Mouse (Mus musculus) cerebellum, adult 9-10 months (tissue): ENCODE data around the gene Grin1.
A peak's percentile ranks its signal among the peaks of the same experiment; 100 is the strongest.
"Not testable (repeated sequence)": the region's sequence is repeated elsewhere in the genome, so short reads cannot be mapped to it uniquely, and the experiment has no call there.

ENCODE experiments used
- DNase-seq: peaks from one replicate; pipeline ENCODE4 v3.0.0; 2022

Grin1 gene

DNA sequence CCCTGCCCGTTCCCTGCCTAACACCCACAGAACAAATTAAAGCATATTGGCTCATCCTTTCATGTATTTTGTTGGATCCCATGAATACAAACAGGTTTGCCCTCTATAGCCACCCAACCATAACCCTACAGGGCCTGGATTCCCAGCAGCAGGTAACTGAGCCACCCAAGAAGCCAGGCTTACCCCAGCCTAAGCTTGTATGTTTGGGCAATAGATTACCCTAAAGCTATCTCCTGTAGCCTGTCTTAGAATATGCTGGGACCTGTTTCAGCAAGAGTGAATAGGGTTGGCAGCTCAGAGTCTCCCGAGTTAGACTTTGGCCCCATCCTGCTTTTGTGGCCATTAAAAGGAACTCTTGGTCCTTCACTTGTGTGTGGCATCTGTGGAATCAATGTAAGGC lies 33.4 kb downstream of the Grin1 start:
- no peak for DNase-seq

DNA sequence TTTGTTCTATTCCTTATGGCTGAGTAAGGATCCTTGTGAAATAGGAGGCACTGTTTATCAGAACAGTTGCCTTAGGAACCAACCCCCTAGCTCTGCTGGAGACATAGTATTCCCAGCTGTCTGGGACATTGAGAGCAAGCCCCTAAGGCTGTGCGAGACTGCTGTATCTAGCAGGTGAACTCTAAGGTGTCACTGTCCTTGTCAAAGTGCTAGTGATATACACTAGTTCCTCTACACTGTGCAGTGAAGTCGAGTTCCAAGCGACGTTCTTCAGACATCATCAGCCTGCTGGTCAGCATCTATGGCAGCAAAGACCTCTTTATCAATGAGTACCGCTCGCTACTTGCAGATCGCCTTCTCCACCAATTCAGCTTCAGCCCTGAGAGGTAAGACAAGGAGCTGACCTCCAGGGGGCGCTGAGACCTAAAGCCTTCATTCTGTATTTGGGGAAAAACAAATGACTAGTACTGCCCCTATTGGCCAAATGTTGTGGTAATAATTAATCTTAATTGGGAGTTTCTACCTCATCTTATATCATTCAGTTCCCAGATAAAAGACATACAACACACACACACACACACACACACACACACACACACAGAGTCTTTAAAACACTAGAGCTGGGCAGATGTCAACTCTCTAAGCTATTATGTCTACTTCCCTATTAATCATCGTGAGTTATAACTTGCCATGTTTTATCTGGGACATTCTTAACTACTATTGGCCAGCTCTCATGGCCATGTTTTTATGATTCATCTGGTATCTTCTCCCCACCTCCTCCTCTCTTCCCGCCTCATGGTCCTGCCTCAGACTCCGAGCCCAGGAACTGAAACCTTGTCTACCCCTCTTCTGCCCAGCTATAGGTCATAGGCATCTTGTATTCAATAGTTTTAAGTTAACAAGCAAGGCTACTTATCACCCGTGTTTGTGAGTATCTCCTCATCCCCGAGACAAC lies 39.8 kb downstream of the Grin1 start:
- DNase-seq, result peak; percentile 93

- DNase-seq, result no peak
Observed at GRCm38 (mm10) chr2:25273010-25273409, 46.0 kb downstream of the Grin1 start.

DNA sequence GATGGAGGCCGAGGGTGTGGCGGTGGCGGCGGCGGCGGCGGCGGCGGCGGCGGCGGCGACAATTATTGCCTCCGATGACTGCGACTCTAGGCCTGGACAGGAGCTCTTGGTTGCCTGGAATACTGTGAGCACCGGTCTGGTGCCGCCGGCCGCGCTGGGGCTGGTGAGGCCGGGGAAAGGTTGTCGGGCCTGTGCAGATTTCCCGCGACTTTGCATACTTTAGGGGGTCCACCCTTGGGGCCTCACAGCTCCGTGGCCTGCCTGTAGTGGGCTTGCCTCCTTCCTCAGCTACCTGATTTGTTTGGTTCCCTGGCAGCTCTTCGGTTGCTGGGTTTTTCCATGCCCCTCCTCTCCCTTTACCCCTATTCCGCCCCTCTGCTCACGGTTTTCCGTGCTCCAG lies 46.5 kb downstream of the Grin1 start:
- no peak for DNase-seq

- peak; percentile 97 for DNase-seq
Observed at GRCm38 (mm10) chr2:25271827-25272511, 47.0 kb downstream of the Grin1 start, which contains the start of the genes Ssna1 and Anapc2. TSS of gene Ssna1 (minus strand) at chr2:25272438. TSS of gene Anapc2 (plus strand) at chr2:25272478.

DNA sequence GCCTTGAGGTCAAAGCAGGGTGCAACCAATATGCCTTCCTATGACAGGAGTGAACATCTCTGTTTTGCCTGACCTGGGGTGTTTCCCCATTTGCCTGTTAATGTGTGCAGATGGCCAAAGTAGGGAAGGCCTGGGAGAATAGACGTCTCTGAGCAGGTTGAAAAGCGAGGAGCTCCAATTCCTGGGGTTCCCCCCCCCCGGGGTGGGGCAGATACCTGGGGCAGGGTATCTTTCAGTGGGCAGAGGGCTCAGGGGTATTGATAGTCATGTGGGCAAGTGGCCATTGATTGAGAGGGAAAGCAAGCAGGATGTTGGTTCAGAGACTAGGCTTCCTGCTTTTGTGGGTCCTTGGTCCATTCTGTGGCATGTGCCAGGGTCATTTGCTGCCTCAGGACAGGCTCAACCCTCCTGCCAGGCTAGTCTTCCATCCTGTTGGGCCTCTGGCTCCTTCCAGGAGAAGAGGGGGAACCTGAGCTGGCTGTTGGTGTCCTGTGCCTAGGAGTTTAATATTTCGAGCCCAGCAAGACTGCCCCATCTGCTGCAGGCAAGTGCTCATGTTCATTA lies 51.2 kb downstream of the Grin1 start:
- DNase-seq, result peak; percentile 68

DNA sequence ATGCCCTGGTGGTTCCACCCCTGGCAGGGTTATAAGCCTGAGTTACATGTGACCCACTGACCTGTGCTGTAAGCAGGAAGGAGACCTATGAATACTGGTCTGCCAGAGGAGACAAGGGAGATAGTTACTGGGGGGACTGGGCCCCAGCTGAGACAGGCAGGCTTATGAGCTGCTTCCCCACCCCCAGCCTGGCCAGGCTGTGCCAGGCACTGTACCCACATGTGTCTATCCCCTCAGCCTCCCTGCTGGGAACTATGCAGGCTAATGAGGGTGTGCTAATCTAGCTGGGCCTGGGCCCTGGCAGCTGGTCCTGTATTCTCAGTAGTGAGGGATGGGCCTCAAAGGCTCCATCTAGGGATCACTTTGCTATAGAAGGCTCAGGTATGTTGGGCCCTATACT lies 51.7 kb downstream of the Grin1 start:
- DNase-seq, result peak; percentile 69

DNA sequence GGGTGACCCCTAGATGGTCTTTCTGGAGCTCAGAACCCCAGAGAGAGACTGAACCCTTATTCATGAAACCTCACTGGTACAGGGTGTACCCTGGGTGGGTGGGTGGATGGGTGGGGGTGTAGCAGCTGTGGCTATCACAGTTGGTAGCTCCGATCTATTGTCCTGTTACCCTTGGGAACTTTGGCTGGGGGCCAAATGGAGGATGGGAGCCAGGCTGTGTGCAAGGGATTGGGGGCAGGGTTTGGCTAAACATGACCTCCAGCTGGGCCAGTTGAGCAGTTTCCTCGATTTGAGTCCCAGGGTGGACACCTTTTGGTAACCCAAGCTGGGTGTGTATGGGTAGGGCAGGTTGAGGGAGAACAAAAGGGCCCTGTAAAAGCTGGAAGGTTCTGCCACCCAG lies 52.3 kb downstream of the Grin1 start:
- peak; percentile 86 for DNase-seq

DNA sequence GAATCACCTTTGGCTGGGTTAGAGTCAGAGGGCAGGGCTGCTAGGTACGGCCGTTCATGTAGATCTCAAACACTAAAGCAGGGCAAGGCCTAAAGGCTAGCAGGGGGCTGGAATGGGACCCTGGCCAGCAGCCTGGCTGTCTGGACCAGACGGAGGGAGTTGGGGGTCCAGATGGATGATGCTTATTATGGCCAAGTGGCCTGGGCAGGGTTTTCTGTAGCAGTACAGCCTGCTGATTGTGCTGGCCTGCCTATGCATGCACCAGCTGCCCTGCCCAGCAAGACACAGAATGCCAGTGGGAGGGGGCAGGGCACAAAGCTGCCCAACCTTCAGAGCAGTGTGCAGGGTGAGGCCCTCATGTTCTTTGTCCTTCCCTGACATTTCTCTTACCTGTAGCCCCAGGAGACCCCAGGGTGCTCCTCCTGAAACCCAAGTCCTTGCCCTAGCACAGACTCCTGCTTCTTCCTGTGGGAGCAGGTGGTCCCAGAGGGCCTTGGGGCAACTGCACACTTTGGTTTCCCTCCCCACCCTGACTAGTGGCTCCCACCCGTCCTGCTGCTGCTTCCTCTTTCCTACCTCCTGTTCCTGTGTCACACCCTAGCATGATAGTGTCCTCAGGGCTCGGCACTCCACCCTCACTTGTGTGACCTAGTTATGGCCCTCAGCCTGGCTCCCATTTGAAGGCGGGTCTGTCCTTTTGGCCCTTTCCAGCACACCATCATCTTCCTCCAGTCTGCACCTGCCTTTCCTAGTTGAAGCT lies 52.9 kb downstream of the Grin1 start:
- DNase-seq, result peak; percentile 99

DNA sequence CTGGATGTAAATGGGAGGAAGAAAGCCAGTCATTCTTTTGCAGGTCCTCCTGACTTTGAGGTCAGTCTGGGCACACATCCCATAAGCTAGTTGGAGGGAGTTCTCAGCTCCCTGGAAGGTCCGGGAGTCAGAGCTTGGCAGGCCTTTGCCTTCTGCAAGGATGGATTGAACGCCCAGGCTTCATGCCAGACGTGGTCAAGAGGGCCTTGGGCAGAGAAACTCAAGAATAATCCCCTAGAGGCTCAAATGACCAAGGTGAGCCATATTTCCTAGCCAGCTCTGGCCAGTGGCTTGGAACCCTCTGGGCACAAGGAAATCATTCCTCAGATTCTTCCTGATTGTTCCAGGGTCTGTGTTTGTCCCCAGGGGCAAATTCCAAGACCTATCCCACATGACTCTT lies 54.1 kb downstream of the Grin1 start:
- DNase-seq, result peak; percentile 95

DNA sequence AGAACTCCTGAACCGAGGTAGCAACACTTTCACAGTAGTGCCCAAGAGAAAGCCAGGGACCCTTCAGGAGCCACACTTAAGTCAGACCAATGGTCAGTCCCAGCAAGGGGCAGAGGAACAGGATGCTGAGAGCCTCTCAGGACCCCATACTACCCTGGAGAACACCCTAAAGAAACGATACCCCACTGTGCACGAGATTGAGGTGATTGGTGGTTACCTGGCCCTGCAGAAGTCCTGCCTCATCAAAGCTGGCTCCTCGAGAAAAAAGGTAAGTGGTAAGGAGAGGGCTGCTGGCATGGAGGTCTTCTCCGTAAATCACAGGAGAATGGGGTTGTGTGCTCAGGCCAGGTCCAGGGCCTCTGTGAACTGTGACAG lies 54.7 kb downstream of the Grin1 start:
- DNase-seq, result peak; percentile 66

DNA sequence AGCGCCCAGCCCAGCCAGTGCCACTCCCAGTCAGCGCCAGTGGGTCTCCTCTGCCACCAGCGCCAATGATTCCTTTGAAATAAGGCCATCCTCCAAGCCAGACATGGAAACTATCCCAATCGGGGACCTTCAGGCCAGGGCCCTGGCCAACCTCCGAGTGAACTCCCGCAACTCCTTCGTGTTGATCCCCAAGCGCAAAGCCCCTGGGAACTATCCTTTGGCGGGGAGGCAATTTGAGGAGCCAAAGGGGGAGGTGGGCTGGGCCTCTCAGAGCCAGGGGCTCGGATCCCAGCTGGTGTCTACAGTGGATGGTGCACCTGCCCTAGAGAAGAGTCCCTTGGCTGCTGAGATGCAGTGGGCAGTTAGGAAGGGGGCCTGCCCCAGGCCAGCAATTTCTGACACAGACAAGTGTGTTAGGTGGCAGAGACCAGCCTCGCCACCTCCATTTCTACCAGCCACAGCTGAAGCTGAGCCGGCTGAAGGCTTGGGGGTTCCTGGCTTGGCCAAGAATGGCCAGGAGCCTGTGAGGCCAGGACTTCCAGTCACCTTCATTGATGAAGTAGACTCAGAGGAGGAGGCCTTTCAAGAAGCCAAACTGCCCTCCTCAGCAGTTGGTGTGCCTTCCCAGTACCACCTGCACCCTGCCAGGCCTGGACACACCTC lies 55.2 kb downstream of the Grin1 start:
- peak; percentile 73 for DNase-seq

DNA sequence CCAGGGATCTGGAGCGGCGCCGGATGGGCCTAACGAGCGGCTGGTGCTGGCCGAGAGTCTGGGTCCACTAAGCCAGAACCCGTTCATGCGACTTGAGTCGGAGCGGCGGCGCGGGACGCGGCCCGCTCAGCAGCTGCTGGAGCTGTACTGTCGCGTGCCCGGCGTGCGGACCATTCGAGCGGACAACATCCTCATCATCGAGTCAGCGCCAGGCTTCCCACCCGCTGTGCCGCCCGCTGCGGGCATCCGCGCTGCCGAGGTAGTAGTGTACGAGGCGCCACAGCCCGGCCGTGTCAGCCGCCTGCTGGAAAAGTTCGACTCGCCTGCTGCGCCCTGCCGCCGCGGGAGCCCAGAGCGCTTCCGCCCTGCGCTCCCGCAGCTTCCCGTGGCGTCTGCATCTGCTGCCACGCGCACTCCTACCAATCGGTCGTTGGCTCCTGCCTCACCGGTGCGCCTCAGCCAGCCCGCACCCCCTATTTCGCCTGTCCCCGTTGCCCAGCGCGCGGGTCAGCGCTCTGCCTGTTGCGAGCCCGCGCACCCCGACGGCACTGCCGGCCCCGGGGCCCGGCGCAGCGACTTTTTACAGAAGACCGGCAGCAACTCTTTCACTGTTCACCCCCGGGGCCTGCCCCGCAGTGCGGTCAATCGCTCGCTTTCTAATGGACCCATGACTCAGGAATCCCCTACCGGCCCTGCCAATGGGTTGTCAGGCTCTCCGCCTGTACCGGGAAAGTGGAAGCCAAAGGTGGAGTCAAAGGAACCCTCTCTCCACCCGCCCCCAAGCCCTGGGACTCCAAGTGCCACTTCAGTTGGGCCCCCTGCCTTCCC lies 56.0 kb downstream of the Grin1 start:
- DNase-seq, result peak; percentile 84

- DNase-seq, result peak; percentile 99
Observed at GRCm38 (mm10) chr2:25262291-25262767, 56.7 kb downstream of the Grin1 start, which contains the start of gene Tprn. TSS of gene Tprn (plus strand) at chr2:25262618.

GRCm38 (mm10) chr2:25261870-25262269 lies 57.1 kb downstream of the Grin1 start:
- no peak for DNase-seq

- no peak for DNase-seq
Observed at GRCm38 (mm10) chr2:25258887-25259286, 60.1 kb downstream of the Grin1 start.

- not testable (repeated sequence) for DNase-seq
Observed at GRCm38 (mm10) chr2:25257250-25257649, 61.7 kb downstream of the Grin1 start.

- DNase-seq, result not testable (repeated sequence)
Observed at GRCm38 (mm10) chr2:25256443-25257109, 62.4 kb downstream of the Grin1 start.

- DNase-seq, result peak; percentile 81
Observed at GRCm38 (mm10) chr2:25255284-25255779, 63.7 kb downstream of the Grin1 start, which contains the start of gene Tmem203. TSS of gene Tmem203 (plus strand) at chr2:25255439.

GRCm38 (mm10) chr2:25252331-25252730 lies 66.7 kb downstream of the Grin1 start:
- DNase-seq, result no peak
